Mouse (Mus musculus) mouse trophoblast stem cell (cell line): ENCODE measurements around the gene Ddx54.

Experiments
- in situ Hi-C, 2 experiments: fragments of 300-500 bp; cut with MseI, MboI; formaldehyde crosslinking; loops; 2 replicates in 1 of 2; 3 replicates in 1 of 2; pipeline ENCODE4 v1.15.1; 2025

Ddx54 gene

DNA sequence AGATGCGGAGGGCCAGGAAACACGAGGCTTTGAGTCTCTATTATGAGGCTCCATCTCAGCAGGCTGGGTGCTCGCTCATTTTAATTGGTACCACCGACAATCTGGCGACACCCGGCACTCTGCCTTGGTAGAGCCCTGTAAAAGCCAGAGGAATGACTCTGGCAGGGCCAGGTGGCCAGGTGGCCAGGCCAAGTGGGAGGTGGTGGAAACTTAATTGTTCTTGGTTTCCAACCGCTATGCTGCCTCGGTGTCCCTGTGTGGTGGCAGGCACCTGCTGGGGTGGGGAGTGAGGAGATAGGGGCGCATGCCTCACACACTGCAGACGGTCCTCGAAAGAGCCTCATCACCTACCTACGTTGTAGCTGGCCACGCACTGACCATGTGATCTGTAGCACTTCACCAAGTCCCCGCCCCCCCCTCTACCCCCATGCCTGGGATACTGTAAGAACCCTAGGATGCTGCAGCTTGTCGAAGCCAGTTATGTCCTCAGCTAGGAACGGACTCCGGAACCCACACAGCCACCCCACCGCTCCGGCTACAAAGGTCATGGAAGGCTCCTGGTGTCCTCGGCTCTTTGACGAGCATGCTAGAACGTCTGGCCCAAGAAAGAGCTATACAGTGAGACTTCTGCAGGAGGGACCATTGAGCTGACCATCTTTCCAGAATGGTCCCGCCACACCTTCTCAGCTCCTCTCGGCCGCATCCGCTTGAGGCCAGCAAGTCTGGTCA lies 32.5 kb upstream of the Ddx54 start:
- in situ Hi-C loops = no loop called here

DNA sequence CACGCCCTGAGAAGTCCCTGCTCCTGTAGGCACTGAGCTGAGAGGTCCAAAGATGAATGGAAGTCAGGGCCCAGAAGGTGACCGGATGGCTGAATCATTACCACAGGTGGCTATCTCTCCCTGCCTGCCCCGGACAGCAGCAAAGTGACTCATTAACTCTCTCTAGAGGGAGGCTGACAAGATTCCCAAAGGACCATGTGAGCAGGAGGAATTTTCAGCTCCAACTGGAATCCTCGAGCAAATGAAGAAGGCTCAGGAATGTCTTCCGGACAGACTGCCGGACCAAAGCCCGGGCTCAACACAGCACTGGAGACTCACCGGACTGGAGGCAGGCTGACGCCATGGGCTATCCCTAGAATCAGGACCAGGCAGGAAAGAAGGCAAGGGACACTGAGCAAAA lies 30.5 kb upstream of the Ddx54 start:
- in situ Hi-C loops = no loop called here

DNA sequence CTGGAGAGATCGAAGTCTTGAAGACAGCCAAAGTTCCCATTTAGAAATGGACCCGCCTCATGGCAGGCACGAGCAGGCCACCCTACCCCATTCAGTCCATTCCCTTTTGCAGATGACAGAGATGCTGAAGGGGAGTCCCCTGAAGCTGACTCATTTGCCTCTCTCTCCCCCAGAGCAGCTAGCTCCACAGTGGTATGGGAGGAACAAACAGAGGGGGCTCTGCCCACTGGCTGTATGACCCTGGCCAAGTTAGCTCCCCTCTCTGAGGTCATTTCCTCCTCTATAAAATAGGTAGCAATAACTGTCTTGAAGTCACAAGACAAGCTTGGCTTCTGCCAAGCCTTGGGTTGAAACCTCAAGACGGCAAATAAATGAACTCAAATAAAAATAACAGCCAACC lies 29.0 kb upstream of the Ddx54 start:
- in situ Hi-C loops = no loop called here

DNA sequence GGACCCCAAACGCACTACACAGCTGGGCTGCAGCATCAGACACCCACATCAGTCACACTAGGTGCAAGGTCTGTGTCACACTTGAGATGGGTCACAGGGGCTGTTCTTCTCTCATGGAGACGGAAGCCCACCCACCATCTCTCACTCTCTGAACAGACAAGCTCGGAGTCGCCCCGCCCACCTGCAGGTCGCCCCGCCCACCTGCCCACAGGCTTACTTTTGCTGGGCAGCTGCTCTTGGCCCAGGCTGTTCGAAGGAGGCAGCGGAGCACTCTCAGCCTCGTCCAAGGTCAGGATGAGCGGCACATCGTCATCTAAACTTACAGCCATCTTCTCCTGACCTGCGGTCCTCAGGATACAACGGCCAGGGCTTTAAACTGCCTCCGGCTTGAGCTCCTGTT lies 27.6 kb upstream of the Ddx54 start:
- in situ Hi-C loops = no loop called here

DNA sequence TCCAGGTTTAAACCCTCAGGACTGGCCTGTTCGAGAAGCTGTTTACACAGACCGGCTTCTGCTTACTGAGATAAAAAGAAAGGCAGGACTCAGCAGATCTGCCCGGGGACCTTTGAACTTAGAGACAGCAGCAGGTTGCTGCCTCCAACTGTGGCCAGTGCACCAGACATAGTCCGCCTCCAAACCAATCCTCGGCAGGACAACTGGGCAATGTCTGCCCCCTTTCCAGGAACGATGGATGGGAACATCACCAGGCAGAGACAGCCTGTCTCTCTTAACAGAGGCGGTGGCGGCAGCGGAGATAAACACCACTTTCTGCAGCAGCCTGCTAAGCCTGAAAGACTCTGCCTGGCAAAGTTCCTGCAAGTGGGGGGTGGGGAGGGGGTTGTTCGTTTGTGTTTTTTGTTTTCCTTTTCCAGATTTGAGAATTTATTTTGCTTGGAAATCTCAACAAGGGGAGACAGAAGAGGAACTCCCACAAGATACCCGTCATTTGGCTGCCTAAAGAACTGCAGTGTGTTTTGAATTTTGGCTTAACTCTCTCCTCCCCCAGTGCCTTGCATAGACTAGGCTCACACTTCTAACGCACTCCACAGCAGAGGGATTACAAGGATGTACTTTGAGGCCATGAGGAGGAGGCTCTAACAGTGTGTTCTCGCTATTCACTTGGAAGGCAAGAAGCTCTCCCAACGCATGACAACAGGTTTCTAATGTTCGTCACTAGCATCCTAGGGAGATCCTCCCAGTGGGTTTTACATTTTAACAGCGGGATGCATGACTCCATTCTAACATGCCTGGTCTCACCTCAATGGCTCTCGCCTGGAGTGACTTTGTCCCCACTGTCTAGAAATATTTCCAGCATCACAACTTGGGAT lies 25.6 kb upstream of the Ddx54 start:
- in situ Hi-C loops = no loop called here

DNA sequence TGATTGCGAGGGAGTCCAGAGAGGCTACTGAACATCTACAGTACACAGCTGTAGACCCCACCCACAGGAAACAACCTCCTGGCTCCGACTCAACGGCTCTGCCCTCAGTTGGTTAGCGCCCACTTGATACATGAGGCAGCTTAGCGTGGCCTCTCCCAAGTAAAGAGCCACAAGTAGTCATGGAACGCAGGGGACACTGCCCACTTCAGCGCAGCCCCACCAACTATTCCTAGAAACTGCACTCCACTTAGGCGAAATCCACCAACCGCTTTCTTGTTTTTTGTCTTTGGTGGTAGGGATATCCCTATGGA lies 25.0 kb upstream of the Ddx54 start:
- in situ Hi-C loops = no loop called here

DNA sequence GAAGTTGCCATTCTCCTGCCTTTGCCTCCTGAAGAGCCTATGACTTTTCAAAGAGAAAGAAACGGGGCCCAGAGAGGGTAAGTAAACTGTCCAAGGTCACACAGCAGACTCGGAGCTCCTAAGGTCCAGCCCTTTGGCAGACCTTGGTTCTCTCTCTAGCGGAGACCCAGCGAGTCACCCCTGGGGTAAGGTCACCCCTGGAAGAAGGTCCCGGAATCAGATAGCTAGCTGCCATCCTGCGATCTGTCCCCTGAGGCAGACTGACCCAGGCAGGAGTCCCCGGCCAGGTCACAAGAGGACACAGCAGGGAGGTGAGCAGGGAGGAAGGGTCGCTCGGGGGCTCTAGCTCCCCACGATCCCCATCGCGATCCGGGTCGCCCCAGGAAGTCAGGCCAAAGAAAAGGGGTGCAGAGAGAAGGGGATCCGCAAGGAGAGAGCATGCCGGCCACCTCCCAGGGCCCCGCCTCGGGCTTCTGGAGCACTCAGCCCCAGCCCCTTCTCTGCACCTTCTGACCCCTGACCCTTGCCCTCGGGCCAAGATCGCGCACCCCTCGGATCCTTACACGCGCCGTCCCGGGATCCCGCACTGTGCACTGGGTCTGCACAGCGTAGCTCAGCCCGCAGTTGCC lies 24.5 kb upstream of the Ddx54 start:
- in situ Hi-C loops = no loop called here

DNA sequence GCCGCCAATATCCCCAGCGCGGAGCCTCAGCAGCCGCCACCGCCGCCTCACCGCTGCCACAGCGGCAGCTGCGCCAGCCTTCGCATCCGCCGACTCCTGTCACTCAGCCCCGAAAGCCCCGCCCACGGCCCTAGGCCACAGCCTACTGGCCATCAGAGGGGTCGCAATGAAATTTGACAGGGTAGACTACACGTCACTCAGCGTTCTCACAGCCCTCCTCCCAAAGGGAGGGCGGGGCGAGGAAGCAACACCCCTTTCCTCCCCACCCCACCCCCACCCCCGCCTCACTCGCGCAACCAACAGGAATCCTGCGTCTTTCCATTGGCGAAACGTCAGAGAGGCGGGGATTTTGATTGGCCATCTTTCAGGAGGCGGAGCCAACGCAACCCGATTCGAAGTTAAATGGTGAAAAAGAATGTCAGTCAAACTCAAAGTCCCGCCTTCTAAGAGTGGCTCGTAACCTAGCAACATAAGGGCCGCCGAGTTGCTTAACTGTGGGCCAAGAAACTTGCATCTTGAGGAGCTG lies 23.9 kb upstream of the Ddx54 start, which contains the start of the genes Tpcn1 and Iqcd:
Gene Tpcn1 (minus strand): TSS at position 105 of the 526 bp plus-strand sequence.
Gene Iqcd (plus strand): TSS at position 448 of the 526 bp plus-strand sequence.
- in situ Hi-C loops = no loop called here

DNA sequence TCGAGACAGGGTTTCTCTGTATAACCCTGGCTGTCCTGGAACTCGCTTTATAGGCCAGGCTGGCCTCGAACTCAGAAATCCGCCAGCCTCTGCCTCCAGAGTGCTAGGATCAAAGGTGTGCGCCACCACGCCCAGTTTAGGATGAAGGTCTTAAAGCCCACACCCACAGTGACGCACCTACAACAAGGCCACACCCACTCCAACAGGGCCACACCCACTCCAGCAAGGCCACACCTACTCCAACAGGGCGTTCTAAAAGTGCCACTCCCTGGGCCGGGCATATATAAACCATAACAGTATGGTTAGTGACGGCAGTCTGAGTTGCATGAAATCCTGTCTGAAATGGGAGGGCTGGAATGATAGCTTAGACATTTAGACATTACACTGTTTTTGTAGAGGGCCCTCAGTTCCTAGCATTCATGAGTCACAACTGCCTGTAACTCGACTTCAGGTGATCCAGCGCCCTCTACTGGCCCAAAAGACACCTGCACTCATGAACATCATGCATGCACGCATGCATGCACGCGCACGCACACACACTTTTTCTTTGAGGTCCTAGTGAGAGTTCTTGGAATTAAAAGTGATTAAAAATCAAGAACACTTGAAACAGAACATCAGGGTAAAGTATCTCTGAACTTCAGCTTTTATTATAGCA lies 22.1 kb upstream of the Ddx54 start:
- in situ Hi-C loops = no loop called here

DNA sequence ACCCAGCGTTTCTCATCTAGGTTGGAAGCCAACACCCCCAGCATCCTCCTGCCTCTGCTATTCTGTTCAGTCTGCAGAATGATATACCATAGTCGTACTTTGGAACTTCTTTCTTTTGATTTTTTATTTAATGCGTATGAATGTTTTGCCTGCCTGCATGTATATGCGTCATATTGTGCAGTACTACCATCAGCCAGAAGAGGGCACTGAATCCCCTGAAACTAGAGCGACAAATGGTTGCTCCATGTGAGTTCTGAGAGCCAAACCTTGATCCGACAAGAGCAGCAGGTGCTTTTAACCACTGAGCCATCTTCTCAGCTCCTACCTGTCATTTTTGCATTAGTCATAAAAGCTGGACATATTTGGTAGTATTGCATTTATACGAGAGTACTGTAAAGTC lies 20.4 kb upstream of the Ddx54 start:
- in situ Hi-C loops = no loop called here

DNA sequence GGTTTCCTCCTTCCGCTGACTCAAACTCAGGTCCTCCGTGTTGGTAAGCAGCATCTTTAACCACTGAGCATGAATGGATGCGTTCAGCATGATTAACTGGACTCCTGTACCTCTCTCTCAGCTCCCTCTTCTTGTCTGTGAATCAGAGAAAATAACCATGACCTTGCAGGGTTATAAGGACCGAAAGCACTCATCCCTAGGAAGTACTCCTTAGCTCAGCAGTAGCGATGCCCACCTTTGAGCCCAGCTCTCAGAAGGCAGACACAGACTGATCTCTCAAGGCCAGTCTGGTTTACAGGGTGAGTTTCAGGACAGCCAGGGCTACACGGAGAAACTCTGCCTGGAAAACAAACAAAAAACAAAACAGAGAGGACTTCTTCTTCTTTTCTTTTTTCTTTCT lies 18.1 kb upstream of the Ddx54 start:
- in situ Hi-C loops = no loop called here

DNA sequence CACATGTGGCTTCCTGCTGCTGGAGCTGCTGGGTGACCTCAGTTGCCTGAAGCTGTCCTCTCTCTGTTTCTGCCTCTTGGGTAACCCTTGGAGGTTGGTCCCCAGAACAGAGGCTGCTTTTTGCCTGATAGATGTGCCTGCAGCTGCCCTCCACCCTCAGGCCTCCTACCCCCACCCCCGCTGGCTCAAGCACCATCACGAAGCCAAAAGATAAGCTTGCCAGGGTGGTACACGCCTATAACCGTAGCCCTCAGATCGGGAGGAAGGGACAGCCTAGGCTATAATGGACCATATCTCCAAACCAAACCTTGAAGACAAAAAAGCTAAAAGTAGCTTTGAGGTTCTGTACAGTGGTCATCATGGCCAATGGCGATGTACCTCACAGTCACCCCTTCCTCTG lies 12.9 kb upstream of the Ddx54 start:
- in situ Hi-C loops = loop anchor here in 1 of 2 experiments (5.0 kb wide), 1 partner anchor 92 kb away; no protein-coding TSS in a partner anchor

DNA sequence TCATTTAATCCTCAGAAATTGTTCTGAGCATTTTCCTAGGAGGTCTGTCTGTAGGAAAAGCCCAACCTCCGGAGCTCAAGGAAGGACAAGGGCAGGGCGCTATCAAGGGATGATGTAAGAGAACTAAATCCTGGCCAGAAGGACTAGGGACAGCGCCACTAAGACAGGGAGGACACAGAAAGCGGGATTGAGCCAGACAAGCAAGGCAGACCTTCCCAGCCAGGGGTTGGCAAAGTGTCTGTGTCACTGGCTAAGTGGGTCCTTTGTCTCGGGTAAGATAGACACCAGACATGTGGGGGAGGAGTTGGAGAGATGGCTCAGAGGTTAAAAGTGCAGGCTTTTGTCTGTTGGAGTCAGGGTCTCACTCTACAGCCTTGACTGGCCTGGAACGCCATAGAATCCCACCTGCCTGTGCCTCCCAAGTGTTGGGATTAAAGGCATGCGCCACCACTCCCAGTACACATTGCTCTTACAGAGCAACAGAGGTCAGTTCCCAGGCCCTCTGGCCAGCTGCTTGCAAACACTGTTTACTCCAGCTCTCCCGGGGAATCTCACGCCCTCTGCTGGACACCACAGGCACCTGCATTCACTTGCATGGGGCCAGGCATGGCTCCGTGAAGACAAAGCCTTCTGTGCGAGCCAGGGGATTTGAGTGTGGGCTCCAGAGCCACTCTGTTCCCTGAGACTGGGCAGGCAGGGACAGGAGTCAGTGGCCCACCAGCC lies 11.4 kb upstream of the Ddx54 start:
- in situ Hi-C loops = no loop called here

DNA sequence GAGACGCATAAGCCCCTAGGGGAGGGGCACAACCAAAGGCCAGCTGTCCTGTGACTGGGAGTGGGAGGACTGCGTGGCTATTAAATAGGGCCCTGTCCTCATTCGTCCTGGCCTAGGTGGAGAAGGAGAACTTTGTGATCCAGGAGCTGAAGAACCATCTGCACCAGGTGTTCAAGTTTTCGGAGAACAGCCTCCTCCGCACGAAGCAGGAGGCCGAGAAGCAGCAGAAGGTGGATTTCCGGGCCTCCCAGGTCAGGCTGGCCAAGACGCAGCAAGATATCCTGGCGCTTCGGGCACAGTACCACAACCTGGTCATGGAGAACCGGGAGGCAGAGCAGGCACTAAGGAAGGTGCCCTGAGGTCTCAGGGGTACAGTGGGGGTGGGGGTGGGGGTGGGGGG lies 10.3 kb upstream of the Ddx54 start:
- in situ Hi-C loops = no loop called here

DNA sequence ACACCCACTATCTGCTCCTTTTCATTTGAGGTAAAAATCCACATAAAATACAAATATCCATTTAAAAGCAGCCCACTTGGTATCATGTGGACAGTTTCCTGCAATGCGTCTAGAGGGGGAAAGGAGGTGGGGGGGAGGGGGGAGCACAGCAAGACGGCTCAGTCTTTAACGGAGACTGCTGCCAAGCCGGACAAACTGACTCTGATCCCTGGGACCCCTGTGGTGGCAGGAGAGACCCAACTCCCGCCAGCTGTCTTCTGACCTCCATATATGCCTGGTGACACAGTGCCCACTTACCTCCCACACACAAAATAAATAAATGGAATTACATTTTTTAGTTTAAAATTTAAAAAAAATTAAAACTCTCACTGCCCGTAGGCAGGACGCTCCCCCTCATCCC lies 9.0 kb upstream of the Ddx54 start:
- in situ Hi-C loops = no loop called here

DNA sequence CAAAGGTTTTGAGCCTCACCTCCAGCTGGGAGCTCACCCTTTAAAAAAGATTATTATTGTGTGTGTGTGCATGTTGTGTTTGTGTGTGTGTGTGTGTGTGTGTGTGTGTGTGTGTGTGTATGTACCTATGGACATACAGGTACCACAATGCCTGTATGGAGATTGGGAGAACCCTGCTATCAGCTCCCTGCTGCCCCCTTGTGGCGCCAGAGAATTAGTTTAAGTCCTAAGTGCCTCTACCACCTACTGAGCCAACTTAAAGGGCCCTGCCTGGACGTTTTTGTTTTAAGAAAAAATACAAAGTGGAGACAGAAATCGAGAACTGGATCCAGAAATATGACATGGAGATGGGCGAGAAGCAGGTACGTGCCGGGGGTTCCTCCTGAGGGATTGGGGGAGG lies 7.7 kb upstream of the Ddx54 start:
- in situ Hi-C loops = loop anchor here in 1 of 2 experiments (5.0 kb wide), 1 partner anchor 93 kb away; the partner anchor contains the start of gene Slc8b1

DNA sequence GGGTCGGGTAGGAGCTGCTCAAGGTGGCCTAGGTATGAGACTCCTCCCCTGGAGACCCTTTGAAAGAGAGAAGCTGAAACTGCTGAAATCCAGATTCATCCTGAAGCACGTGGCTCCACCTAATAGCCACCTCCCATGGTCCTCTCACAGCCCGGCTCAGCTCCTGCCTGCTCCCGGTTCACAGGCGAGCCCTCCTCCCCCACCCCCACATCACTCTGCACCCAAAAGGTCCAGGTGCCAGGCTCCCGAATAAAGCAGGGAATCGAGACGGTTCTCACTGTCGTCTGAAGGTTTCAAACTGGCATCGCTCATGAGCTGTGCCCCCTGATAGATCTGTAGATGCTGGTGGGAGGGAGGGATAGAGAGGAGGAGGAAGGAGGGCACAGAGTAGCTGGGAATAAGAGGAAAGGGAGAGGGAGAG lies 7.3 kb upstream of the Ddx54 start:
- in situ Hi-C loops = loop anchor here in 1 of 2 experiments (5.0 kb wide), 1 partner anchor 93 kb away; the partner anchor contains the start of gene Slc8b1

DNA sequence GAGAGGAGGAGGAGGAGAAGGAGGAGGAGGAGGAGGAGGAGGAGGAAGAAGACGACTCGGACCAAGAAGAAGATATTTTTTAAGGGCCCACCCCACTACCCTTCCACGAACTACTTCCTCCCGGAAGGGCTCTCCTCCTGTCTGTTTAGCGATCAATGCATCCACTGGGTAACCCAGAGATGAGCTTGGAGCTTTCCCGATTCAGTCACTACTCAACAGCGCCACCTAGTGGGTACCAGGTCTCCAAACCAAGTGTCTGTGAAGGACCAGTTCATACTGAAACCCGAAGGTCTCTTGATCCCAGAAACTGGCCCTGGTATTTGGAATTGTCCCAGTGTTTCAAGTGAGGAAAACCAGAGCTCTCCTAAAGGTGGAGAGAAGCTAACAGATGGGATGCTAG lies 6.9 kb upstream of the Ddx54 start:
- in situ Hi-C loops = loop anchor here in 1 of 2 experiments (5.0 kb wide), 1 partner anchor 93 kb away; the partner anchor contains the start of gene Slc8b1

DNA sequence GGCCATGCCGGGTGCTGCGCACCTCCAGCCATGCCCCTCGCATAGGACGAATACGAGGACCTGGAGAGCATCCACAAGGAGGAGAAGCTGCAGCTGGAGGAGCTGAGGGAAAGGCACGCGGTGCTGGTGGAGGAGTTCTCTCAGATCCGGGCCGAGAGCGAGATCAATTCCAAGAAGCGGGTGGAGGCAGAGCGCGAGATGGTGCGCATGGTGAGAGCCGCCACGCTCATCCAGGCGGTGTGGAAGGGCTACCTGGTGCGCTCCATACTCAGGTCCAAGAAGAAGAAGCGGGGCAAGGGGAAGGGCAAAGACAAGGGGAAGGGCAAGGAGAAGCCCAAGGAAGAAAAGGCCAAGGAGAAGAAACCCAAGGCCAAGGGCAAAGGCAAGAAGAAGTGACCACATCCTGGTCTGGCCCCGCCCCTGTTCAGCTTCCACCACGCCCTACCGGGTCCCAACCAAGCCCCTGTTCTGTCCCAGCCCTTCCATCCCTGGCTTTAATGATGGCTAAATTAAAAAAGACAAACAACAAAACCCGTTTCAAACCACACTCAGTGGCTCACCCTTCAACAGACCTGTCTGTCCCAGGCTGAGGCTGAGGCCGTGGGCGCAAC lies 5.8 kb upstream of the Ddx54 start:
- in situ Hi-C loops = loop anchor here in 1 of 2 experiments (5.0 kb wide), 1 partner anchor 94 kb away; the partner anchor contains the start of gene Slc8b1

DNA sequence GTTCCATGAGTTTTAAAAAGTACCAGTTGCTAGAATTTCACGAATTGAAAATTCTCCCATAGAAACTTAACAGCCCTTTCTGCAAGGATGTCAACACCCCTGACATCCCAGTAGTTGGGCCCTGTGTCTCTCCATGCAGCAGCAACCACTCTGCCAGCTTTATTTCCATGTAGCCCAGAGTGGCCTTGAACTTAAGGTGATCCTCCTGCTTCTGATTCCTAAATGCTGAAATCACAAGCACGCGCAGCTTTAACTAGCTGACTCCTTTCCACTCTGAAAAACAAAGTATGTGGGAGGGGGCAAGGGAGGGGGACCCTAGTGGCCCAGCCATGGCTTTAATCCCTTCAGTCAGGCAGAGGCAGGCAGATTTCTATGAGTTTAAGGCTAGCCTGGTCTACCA lies 5.2 kb upstream of the Ddx54 start:
- in situ Hi-C loops = loop anchor here in 1 of 2 experiments (5.0 kb wide), 1 partner anchor 95 kb away; the partner anchor contains the start of gene Slc8b1
